Mouse (Mus musculus) ES-E14 (cell line): ENCODE measurements around the gene Wnt5a. TPM values are rescaled to one million over a fixed set of nuclear protein-coding genes. Genes with fewer than 3 reads are reported as not detected.

ENCODE experiments used
- DNase-seq: peaks from one replicate; pipeline ENCODE4 v3.0.0-alpha.2; 2013; ENCODE audit warnings: low read depth, low spot score
- H3K27ac ChIP-seq: 2 replicates; pipeline ENCODE4 v1.5.1; 2012; ENCODE audit warnings: low read depth, mild to moderate bottlenecking, low read length, moderate library complexity, mixed read lengths; ENCODE audit not compliant: poor library complexity, insufficient read depth, severe bottlenecking
- H3K36me3 ChIP-seq: 2 replicates; pipeline ENCODE4 v1.6.1; 2012; ENCODE audit warnings: mild to moderate bottlenecking, low read length, moderate library complexity, mixed read lengths; ENCODE audit not compliant: control insufficient read depth, poor library complexity, insufficient read depth, severe bottlenecking
- H3K4me1 ChIP-seq, 2 experiments: fragments of 150-350 bp in 1 of 2; sonication (generic) in 1 of 2; 2 replicates each; pipeline ENCODE4 v1.6.1; 2012; ENCODE audit warnings: low read length in 2 of 2, mild to moderate bottlenecking in 1 of 2, mixed read lengths in 1 of 2; ENCODE audit not compliant: control insufficient read depth in 2 of 2, insufficient read depth in 2 of 2, poor library complexity in 1 of 2
- H3K4me3 ChIP-seq, 2 experiments: fragments of 150-350 bp in 1 of 2; sonication (generic) in 1 of 2; 2 replicates each; pipeline ENCODE4 v1.5.1; 2012; ENCODE audit warnings: low read length in 2 of 2, low read depth in 1 of 2, mild to moderate bottlenecking in 1 of 2, mixed read lengths in 1 of 2; ENCODE audit not compliant: insufficient read depth in 1 of 2, poor library complexity in 1 of 2, severe bottlenecking in 1 of 2
- H3K9ac ChIP-seq: 2 replicates; pipeline ENCODE4 v1.6.1; 2012; ENCODE audit warnings: low read depth, mild to moderate bottlenecking, low read length, mixed read lengths; ENCODE audit not compliant: poor library complexity, insufficient read depth, severe bottlenecking
- H3K9me3 ChIP-seq: fragments of 150-350 bp; sonication (generic); 2 replicates; pipeline ENCODE4 v1.6.1; 2012; ENCODE audit warnings: low read depth, mild to moderate bottlenecking, low read length; ENCODE audit not compliant: control insufficient read depth, insufficient read depth
- CHD2 ChIP-seq: IDR thresholded peaks from 2 replicates; pipeline ENCODE4 v1.6.1; 2014; ENCODE audit warnings: mild to moderate bottlenecking, low read depth, low read length, inconsistent platforms
- HCFC1 ChIP-seq: IDR thresholded peaks from 2 replicates; pipeline ENCODE4 v1.6.1; 2012; ENCODE audit warnings: low read length, inconsistent platforms, borderline replicate concordance; ENCODE audit not compliant: insufficient read depth
- MAFK ChIP-seq: IDR thresholded peaks from 2 replicates; pipeline ENCODE4 v1.6.1; 2014; ENCODE audit warnings: mild to moderate bottlenecking, low read depth, low read length, inconsistent platforms; ENCODE audit not compliant: insufficient read depth
- ZC3H11A ChIP-seq: IDR thresholded peaks from 2 replicates; pipeline ENCODE4 v1.6.1; 2012; ENCODE audit warnings: low read depth, mild to moderate bottlenecking, inconsistent platforms, low read length, borderline replicate concordance
- ZNF384 ChIP-seq: IDR thresholded peaks from 2 replicates; pipeline ENCODE4 v1.6.1; 2012; ENCODE audit warnings: low read depth, low read length, inconsistent platforms
- in situ Hi-C, 2 experiments: fragments of 600-800 bp; cut with MboI; formaldehyde crosslinking; loops; one replicate each; pipeline ENCODE4 v1.15.1; 2025; ENCODE audit warnings: low sequenced_read_pairs in 2 of 2, inconsistent platforms in 1 of 2; ENCODE audit not compliant: unreplicated experiment in 2 of 2
- total RNA-seq: library from RNA; depleted of rRNA; stranded (reverse); fragments of 300-350 nt; gene quantifications from 2 replicates; pipeline ENCODE4 v1.2.3, GENCODE M21; 2012

Wnt5a gene
- total RNA-seq, 1 experiment: 4.9 TPM

DNA sequence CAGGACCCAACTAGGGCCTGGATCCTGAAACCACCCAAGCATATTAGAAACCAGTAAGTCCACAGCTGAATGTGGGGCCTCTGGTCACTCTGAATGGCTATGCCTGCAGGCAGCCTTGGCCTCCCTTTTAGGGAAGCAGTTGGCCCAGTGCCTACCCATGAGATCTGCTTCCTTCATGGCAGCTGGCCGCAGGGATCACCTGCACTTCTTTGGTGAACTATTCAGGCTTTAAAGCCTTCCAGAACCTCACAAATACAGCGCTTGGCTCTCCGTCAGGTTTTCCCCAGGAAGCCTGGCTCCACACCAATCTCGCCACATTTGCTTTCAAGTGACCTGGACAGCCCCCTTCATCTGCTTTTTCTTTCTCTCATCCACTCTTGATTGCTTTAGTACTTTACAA lies 31.3 kb downstream of the Wnt5a start:
- no peak for TF ChIP-seq MAFK
- TF ChIP-seq ZC3H11A: no peak
- TF ChIP-seq HCFC1: no peak
- no peak for TF ChIP-seq ZNF384
- no peak for TF ChIP-seq CHD2
- in situ Hi-C loops: no loop called here
- Histone ChIP-seq H3K9ac (no peak overlapping the region), H3K36me3 (no peaks in the 10 kb centered on the region), H3K27ac (no peak overlapping the region), H3K4me3 (no peak overlapping the region), H3K9me3 (no peaks in the 10 kb centered on the region), H3K4me1 (peaks cover 0 to 15% of the 10 kb centered on the region in 2 experiments; a peak in 1 of 4 replicates)
- no peak for DNase-seq

DNA sequence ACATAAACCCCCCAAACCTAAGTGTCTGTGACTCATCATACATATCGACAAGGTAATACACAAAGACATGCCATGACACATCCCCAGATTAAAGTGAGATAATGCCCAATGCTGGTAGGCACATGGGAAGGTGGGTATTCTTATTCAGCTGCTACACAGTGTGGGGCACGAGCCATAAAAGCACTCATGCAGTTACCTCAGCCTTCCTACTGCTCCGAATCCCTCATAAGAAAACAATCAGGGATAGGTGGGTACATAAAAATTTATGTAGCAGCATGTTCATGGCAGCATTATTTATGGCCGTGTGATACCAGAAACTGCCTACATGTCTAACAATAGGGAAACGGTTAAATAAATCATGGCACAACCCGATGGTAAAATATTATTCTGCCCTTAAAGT lies 35.0 kb downstream of the Wnt5a start:
- no peaks in the 10 kb centered on the region for H3K36me3 ChIP-seq
- no peak overlapping the region for H3K4me3 ChIP-seq
- no peak overlapping the region for H3K27ac ChIP-seq
- no peak for TF ChIP-seq CHD2
- TF ChIP-seq HCFC1: no peak
- TF ChIP-seq ZNF384: no peak
- TF ChIP-seq MAFK: no peak
- no peak for TF ChIP-seq ZC3H11A
- no peak overlapping the region for H3K9ac ChIP-seq
- no peak for DNase-seq
- in situ Hi-C loops: no loop called here
- H3K9me3 ChIP-seq: no peaks in the 10 kb centered on the region
- peaks cover 0 to 4% of the 10 kb centered on the region in 2 experiments; a peak in 1 of 4 replicates for H3K4me1 ChIP-seq

DNA sequence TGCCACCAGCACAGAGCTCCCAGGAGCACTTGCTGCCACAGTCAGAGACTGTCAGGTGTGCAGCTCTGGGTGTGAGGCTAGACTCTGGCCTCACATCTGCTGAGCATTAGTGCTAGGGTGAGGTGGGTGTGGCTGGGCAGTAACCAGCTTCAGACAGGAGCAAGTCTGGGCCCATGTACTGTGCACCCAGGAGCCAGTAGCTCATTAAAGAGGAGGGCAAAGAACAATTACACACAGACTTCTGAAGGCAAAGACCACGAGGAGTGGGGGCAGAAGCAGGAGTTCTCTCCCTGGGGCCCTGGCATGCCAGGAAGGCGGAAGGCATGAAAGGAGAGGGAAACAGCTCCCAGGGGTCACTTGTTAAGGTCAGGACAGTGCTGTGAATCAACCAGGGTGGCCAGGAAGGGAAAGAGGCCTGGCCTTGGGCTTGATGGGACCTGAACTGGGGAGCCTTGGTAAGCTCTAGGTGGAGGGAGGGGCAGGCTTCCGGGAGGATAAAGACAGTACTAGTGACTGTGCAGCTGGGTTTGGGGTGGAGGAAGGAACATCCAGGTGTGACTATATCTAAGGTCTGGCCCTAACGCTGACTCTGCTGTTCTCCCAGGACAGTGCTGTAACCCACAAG lies 37.7 kb downstream of the Wnt5a start:
- no peak for DNase-seq
- Histone ChIP-seq H3K27ac (no peak overlapping the region), H3K9me3 (no peaks in the 10 kb centered on the region), H3K4me1 (peaks cover 0 to 4% of the 10 kb centered on the region in 2 experiments; a peak in 1 of 4 replicates), H3K9ac (no peak overlapping the region), H3K4me3 (no peak overlapping the region), H3K36me3 (no peaks in the 10 kb centered on the region)
- in situ Hi-C loops: no loop called here
- TF ChIP-seq HCFC1: no peak
- TF ChIP-seq CHD2: no peak
- TF ChIP-seq ZC3H11A: no peak
- no peak for TF ChIP-seq ZNF384
- no peak for TF ChIP-seq MAFK

DNA sequence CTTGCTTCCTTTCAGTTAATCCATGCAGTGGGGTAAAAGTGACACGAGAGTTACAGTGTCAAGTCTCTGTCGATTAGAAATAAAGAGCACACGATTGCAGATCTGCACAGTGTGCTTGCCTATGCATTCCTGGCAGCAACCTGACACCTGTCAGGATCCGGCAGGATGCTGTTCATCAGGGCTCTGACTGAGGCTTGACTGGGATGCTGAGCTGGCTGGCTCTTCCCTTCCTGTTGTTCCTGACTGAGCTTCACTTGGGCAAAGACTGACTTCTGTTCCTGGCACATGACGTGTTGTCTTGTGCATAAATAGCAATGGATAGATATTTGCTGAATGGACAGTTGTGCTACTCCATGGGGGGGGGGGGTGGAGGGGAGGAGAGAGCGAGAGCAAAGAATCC lies 57.3 kb downstream of the Wnt5a start:
- Histone ChIP-seq H3K4me3 (no peak overlapping the region), H3K27ac (no peak overlapping the region), H3K4me1 (no peaks in the 10 kb centered on the region), H3K9ac (no peak overlapping the region), H3K9me3 (no peaks in the 10 kb centered on the region), H3K36me3 (no peaks in the 10 kb centered on the region)
- in situ Hi-C loops: no loop called here
- DNase-seq: no peak
- TF ChIP-seq ZNF384 (no peak), HCFC1 (no peak), MAFK (no peak), ZC3H11A (no peak), CHD2 (no peak)
